Mouse (Mus musculus): Measurements from ENCODE around the gene Tie1. TPM values are rescaled to one million over a fixed set of nuclear protein-coding genes. Genes with fewer than 3 reads are reported as not detected.

The Tie1 gene
- not detected in 4 replicates for total RNA-seq (2023)

GRCm38 (mm10) chr4:118489717-118490132 lies at the start of gene Tie1:
TSS of gene Tie1 (minus strand) at chr4:118490061.

GRCm38 (mm10) chr4:118526408-118527334 lies 36.8 kb upstream of the Tie1 start, which contains the start of gene 2610528J11Rik:
TSS of gene 2610528J11Rik (plus strand) at chr4:118526999.

GRCm38 (mm10) chr4:118457345-118457975 lies 32.4 kb downstream of the Tie1 start, which contains the start of gene Mpl:
TSS of gene Mpl (minus strand) at chr4:118457513.

GRCm38 (mm10) chr4:118436820-118437603 lies 52.8 kb downstream of the Tie1 start, which contains the start of gene Cdc20:
TSS of gene Cdc20 (minus strand) at chr4:118437352.

GRCm38 (mm10) chr4:118427768-118428451 lies 62.0 kb downstream of the Tie1 start, which contains the start of gene Elovl1:
TSS of gene Elovl1 (plus strand) at chr4:118428093.

Other genes starting within 250 kb of the Tie1 start
- 0.69 TPM in 1 of 4 replicates, not detected in the others for gene Ptprf, start 198.7 kb downstream of the Tie1 start, total RNA-seq (2023)
- gene Szt2, start 80.8 kb downstream of the Tie1 start, total RNA-seq (2023): 84.2 to 93.2 TPM (median 90.2 TPM) in 4 replicates
- 51.9 to 61.6 TPM (median 57.3 TPM) in 4 replicates for gene Med8, start 80.7 kb downstream of the Tie1 start, total RNA-seq (2023)
- 39.4 to 45.7 TPM (median 45.6 TPM) in 4 replicates for gene Elovl1, start 62.0 kb downstream of the Tie1 start, total RNA-seq (2023)
- gene Cdc20, start 52.7 kb downstream of the Tie1 start, total RNA-seq (2023): 3.7 to 6.4 TPM (median 4.2 TPM) in 4 replicates
- 0.34 to 0.37 TPM in 2 of 4 replicates, not detected in the others for gene Mpl, start 32.5 kb downstream of the Tie1 start, total RNA-seq (2023)
- not detected in 4 replicates for gene 2610528J11Rik, start 36.9 kb upstream of the Tie1 start, total RNA-seq (2023)
- not detected in 4 replicates for gene Tmem125, start 54.0 kb upstream of the Tie1 start, total RNA-seq (2023)
- not detected in 4 replicates for gene Cfap57, start 130.7 kb upstream of the Tie1 start, total RNA-seq (2023)
- gene Ebna1bp2, start 130.7 kb upstream of the Tie1 start, total RNA-seq (2023): 54.0 to 76.3 TPM (median 63.6 TPM) in 4 replicates
- gene Olfr62, start 168.9 kb upstream of the Tie1 start, total RNA-seq (2023): not detected in 4 replicates
- gene Olfr1342, start 202.7 kb upstream of the Tie1 start, total RNA-seq (2023): not detected in 4 replicates
- not detected in 4 replicates for gene Olfr1341, start 213.5 kb upstream of the Tie1 start, total RNA-seq (2023)
- gene Olfr1340, start 230.1 kb upstream of the Tie1 start, total RNA-seq (2023): not detected in 4 replicates
- gene Olfr1339, start 242.1 kb upstream of the Tie1 start, total RNA-seq (2023): not detected in 4 replicates